Mouse (Mus musculus): ENCODE results near the gene Slc17a5. TPM values are rescaled to one million over a fixed set of nuclear protein-coding genes. Genes with fewer than 3 reads are reported as not detected.

Slc17a5 gene
- polyA plus RNA-seq (2017; shearing (Covaris generic)): 16.7 TPM

GRCm38 (mm10) chr9:78587914-78588313 is at the start of gene Slc17a5:
Gene Slc17a5, minus strand, starts transcription at chr9:78588041.

GRCm38 (mm10) chr9:78615401-78616021 is 27.7 kb upstream of the Slc17a5 start, which contains the start of gene Cd109:
Gene Cd109, plus strand, starts transcription at chr9:78615546.

GRCm38 (mm10) chr9:78488890-78489420 is 98.9 kb downstream of the Slc17a5 start, which contains the start of gene Eef1a1:
Gene Eef1a1, minus strand, starts transcription at chr9:78489151.

Other genes starting within 250 kb of the Slc17a5 start
- not detected for gene Gsta2, start 232.3 kb downstream of the Slc17a5 start, polyA plus RNA-seq (2017; shearing (Covaris generic))
- not detected for gene Dppa5a, start 219.9 kb downstream of the Slc17a5 start, polyA plus RNA-seq (2017; shearing (Covaris generic))
- gene Ooep, start 209.3 kb downstream of the Slc17a5 start, polyA plus RNA-seq (2017; shearing (Covaris generic)): not detected
- 2.8 TPM for gene Ddx43, start 192.3 kb downstream of the Slc17a5 start, polyA plus RNA-seq (2017; shearing (Covaris generic))
- 1.3 TPM for gene Cgas, start 144.8 kb downstream of the Slc17a5 start, polyA plus RNA-seq (2017; shearing (Covaris generic))
- 9.6 TPM for gene Mto1, start 139.8 kb downstream of the Slc17a5 start, polyA plus RNA-seq (2017; shearing (Covaris generic))
- not detected for gene Gm17324, start 139.3 kb downstream of the Slc17a5 start, polyA plus RNA-seq (2017; shearing (Covaris generic))
- 5,755 TPM for gene Eef1a1, start 98.9 kb downstream of the Slc17a5 start, polyA plus RNA-seq (2017; shearing (Covaris generic))
- gene Cd109, start 27.5 kb upstream of the Slc17a5 start, polyA plus RNA-seq (2017; shearing (Covaris generic)): 0.42 TPM

All from CD4-positive, CD25-positive, alpha-beta regulatory T cell, adult 9 weeks (primary cell).